Mouse (Mus musculus): ENCODE data around the gene Pde6c. TPM values are rescaled to one million over a fixed set of nuclear protein-coding genes. Genes with fewer than 3 reads are reported as not detected.

Pde6c gene
- total and polyA plus RNA-seq, 3 experiments: not detected

DNA sequence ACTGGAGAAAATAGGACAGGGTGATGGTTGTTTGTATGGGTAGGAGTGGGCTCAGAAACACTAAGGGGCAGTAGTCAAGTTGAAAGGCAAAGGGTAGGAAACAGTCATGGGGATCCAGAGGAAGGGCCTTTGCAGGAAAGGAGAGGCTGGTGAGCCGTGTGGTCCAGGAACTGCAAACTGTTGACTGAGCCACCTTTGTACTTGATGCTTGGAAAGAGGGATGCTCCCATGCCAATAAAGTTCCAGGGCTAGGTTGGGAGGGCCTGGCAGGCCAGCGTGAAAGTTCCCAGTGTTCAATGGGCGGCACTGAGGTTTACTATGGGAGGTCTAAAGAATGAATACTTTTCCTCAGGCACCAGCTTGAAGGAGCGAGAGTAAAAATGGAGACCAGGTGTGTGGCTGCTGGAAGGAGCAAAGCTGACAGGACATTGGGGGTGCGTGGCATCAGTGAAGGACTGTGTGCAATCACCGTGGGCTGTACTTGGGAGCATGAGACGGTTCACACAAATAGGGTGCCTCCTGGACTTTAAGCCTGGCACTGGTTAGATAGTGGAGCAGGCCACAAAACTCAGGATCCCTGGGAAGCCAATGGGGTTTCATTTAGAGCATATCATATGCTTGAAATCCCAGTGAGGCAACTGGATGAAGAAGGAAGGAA is 17.6 kb upstream of the Pde6c start:
- H3K27me3 ChIP-seq (ENCODE audit: insufficient read depth, low read length): peaks cover 7% of the 10 kb centered on the region
- H3K9me3 ChIP-seq (replicated peaks): no peaks in the 10 kb centered on the region
- no peak overlapping the region for H3K4me3 ChIP-seq (ENCODE audit: low read depth, low read length)
- DNase-seq (ENCODE audit: low spot score) (no peak), ATAC-seq (ENCODE audit: extremely low read depth, insufficient number of reproducible peaks, low FRiP score, poor library complexity, severe bottlenecking) (no peak)
- TF ChIP-seq CTCF (IDR thresholded peaks at IDR 0.05; ENCODE audit: low read depth, low read length): no peak
- TF ChIP-seq POLR2AphosphoS5 (IDR thresholded peaks at IDR 0.05; ENCODE audit: insufficient replicate concordance, low read depth, low read length): no peak
- no peaks in the 10 kb centered on the region for H3K36me3 ChIP-seq (replicated peaks)
- H3K4me1 ChIP-seq (ENCODE audit: insufficient read depth, low read depth, low read length): no peaks in the 10 kb centered on the region

DNA sequence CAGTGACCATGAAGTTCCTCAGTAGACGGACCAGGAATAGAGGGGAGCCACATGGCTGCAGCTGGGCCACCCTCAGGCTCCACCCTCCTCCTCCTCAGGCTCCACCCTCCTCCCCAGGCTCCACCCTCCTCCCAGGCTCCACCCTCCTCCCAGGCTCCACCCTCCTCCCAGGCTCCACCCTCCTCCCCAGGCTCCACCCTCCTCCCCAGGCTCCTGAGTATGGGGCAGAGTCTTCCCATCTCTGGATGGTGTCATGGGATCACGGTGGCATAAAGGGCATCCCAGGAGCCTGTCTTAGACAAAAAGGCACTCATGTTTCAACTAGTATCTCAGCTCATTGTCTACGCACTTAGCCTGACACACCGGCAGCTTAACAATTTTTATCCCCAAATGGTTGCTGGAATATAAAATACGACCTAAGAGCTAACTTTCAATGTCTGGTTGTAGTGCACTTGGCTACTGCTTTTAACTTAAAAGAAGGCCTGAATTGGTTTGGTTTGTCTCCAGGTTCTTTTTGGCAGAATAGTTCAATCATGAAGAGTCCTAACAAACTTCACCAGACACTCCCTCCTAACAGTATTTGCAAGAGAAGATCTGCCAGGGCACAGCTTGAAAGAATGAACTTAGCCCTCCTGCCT is 12.3 kb upstream of the Pde6c start:
- no peaks in the 10 kb centered on the region for H3K36me3 ChIP-seq (replicated peaks)
- TF ChIP-seq GATA2 (IDR thresholded peaks at IDR 0.05; ENCODE audit: borderline replicate concordance, low read depth, low read length): no peak
- no peak overlapping the region for H3K4me3 ChIP-seq (ENCODE audit: low read depth, low read length)
- no peaks in the 10 kb centered on the region for H3K4me1 ChIP-seq (ENCODE audit: insufficient read depth, low read depth, low read length)
- H3K27me3 ChIP-seq (ENCODE audit: insufficient read depth, low read length): peaks cover 18% of the 10 kb centered on the region
- ATAC-seq (ENCODE audit: extremely low read depth, insufficient number of reproducible peaks, low FRiP score, poor library complexity, severe bottlenecking) (no peak), DNase-seq (ENCODE audit: low spot score) (no peak)
- no peaks in the 10 kb centered on the region for H3K9me3 ChIP-seq (replicated peaks)

DNA sequence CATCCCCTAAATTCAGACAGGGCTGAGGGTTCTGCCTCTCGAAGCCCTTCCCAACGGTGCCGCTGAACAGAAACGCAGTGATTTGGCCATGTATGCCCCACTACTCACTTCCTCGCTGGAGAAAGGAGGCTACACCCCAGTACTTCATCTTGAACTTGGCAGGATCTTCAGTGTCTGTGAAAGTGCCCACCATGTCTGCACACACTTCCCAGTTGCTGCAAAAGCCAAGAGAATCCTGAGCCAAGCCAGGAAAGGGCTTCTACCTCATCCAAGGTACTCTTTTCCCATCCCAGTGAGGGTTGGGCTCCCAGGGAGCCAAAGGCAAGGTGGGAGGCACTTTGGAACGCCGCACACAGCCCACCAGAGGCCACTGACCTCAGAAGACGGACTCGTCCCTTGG is 8.7 kb upstream of the Pde6c start:
- TF ChIP-seq POLR2AphosphoS5 (IDR thresholded peaks at IDR 0.05; ENCODE audit: insufficient replicate concordance, low read depth, low read length): no peak
- no peak for TF ChIP-seq GATA1 (IDR thresholded peaks at IDR 0.05; ENCODE audit: borderline replicate concordance, low read length)
- no peak for TF ChIP-seq TAL1 (conservative IDR thresholded peaks at IDR 0.05; ENCODE audit: low read depth, low read length)
- TF ChIP-seq CTCF (IDR thresholded peaks at IDR 0.05; ENCODE audit: low read depth, low read length): no peak
- no peak for TF ChIP-seq GATA2 (IDR thresholded peaks at IDR 0.05; ENCODE audit: borderline replicate concordance, low read depth, low read length)
- ATAC-seq (ENCODE audit: extremely low read depth, insufficient number of reproducible peaks, low FRiP score, poor library complexity, severe bottlenecking) (no peak), DNase-seq (ENCODE audit: low spot score) (no peak)
- H3K36me3 ChIP-seq (replicated peaks): no peaks in the 10 kb centered on the region
- H3K4me3 ChIP-seq (ENCODE audit: low read depth, low read length): no peak overlapping the region
- no peaks in the 10 kb centered on the region for H3K9me3 ChIP-seq (replicated peaks)
- H3K27me3 ChIP-seq (ENCODE audit: insufficient read depth, low read length): peaks cover 13% of the 10 kb centered on the region; the same call in 1 of the 2 replicates
- H3K4me1 ChIP-seq (ENCODE audit: insufficient read depth, low read depth, low read length): no peaks in the 10 kb centered on the region

DNA sequence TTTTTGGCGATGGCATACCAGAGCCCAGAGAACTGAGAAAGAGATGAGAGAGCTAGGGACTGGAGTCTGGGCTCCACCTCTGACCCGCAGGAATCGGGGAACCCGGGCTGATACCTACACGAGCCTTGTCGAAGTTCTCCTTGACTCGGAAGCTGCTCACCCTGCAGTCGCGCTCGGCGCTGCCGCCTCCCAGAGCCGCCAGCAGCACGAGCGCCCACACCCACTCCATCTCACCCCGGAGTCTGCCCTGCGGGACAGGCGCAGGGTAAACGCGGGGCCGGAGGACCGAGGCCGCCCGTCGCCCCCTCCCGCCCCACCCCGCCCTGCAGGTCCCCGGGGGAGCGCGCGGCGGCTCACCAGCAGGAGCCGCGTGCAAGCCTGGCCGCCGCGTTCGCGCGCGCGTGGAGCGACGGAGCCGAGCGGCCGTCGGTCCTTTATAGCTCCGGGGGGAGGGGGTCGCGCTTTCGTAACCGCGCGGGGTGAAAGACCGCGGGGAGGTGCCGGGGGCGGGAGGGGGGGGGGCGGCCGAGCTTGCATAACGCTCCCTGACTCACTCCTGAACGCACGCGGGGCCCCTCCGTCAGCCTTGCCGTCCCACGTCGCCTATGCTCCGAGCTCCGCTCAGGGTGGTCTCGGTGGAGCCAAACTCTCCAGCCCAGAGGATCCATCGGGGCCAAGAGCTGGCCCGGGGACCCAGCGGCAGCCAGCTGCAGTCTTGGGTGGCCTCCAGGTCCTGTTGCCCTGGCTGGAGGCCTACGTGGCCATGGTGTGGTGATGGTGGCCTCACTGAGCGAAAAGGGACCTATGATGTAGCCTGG is 8.0 kb upstream of the Pde6c start:
- TF ChIP-seq TAL1 (conservative IDR thresholded peaks at IDR 0.05; ENCODE audit: low read depth, low read length): no peak
- no peak for TF ChIP-seq CTCF (IDR thresholded peaks at IDR 0.05; ENCODE audit: low read depth, low read length)
- TF ChIP-seq POLR2AphosphoS5 (IDR thresholded peaks at IDR 0.05; ENCODE audit: insufficient replicate concordance, low read depth, low read length): no peak
- no peak for TF ChIP-seq GATA2 (IDR thresholded peaks at IDR 0.05; ENCODE audit: borderline replicate concordance, low read depth, low read length)
- no peak for TF ChIP-seq GATA1 (IDR thresholded peaks at IDR 0.05; ENCODE audit: borderline replicate concordance, low read length)
- no peak overlapping the region for H3K4me3 ChIP-seq (ENCODE audit: low read depth, low read length)
- ATAC-seq (ENCODE audit: extremely low read depth, insufficient number of reproducible peaks, low FRiP score, poor library complexity, severe bottlenecking) (no peak), DNase-seq (ENCODE audit: low spot score) (no peak)
- no peaks in the 10 kb centered on the region for H3K9me3 ChIP-seq (replicated peaks)
- peaks cover 13% of the 10 kb centered on the region; the same call in 1 of the 2 replicates for H3K27me3 ChIP-seq (ENCODE audit: insufficient read depth, low read length)
- H3K36me3 ChIP-seq (replicated peaks): no peaks in the 10 kb centered on the region
- H3K4me1 ChIP-seq (ENCODE audit: insufficient read depth, low read depth, low read length): no peaks in the 10 kb centered on the region

DNA sequence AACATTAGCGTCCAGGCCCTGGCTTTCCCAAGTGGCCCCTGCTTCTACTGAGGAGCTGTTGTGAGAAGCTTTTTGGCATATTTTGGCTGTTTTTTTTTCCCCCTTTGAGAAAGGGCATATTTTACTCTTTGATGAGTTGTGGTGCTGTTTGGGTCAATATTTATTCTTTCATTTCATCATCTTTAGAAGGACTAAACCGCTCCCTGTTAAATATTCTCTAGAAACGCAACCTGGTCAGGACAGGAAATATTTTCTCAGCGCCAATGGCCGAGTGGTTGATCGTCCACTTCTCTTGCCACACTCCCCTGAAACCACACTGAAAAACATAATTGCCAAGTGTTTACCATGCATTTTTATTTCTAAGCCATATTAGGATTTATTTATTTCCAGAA is 7.4 kb upstream of the Pde6c start, which contains the start of gene Rbp4:
Rbp4 (minus strand) TSS at position 63 of the 392 bp plus-strand sequence.
- no peaks in the 10 kb centered on the region for H3K9me3 ChIP-seq (replicated peaks)
- no peak for DNase-seq (ENCODE audit: low spot score)
- TF ChIP-seq TAL1 (conservative IDR thresholded peaks at IDR 0.05; ENCODE audit: low read depth, low read length) (no peak), GATA2 (IDR thresholded peaks at IDR 0.05; ENCODE audit: borderline replicate concordance, low read depth, low read length) (no peak), GATA1 (IDR thresholded peaks at IDR 0.05; ENCODE audit: borderline replicate concordance, low read length) (no peak), POLR2AphosphoS5 (IDR thresholded peaks at IDR 0.05; ENCODE audit: insufficient replicate concordance, low read depth, low read length) (no peak), CTCF (IDR thresholded peaks at IDR 0.05; ENCODE audit: low read depth, low read length) (no peak)
- no peak within 1 kb of the TSS for H3K4me3 ChIP-seq (ENCODE audit: low read depth, low read length)
- peaks cover 13% of the 10 kb centered on the region; the same call in 1 of the 2 replicates for H3K27me3 ChIP-seq (ENCODE audit: insufficient read depth, low read length)
- H3K36me3 ChIP-seq (replicated peaks): no peaks in the 10 kb centered on the region
- no peaks in the 10 kb centered on the region for H3K4me1 ChIP-seq (ENCODE audit: insufficient read depth, low read depth, low read length)
- ATAC-seq (ENCODE audit: extremely low read depth, insufficient number of reproducible peaks, low FRiP score, poor library complexity, severe bottlenecking): no peak

DNA sequence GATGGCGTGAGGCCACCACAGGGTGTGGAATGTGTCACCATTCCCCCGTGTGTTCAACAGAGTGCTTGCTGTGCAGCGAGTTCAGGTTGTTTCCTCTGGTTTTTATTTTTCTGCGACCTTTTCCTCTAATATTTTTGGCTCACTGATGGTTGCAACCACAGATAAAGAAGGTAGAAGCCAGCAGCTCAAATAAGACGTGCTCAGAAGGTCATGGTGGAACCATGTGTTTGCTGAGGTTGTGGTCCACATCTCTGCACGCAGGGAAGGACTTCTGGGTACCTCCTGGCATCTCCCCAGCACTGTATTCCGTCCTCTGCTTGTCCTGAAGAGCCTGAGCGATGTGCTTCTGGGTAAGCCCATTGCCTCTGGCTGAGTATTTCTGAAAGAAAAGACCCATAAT is 5.9 kb upstream of the Pde6c start:
- TF ChIP-seq TAL1 (conservative IDR thresholded peaks at IDR 0.05; ENCODE audit: low read depth, low read length) (no peak), GATA2 (IDR thresholded peaks at IDR 0.05; ENCODE audit: borderline replicate concordance, low read depth, low read length) (no peak), GATA1 (IDR thresholded peaks at IDR 0.05; ENCODE audit: borderline replicate concordance, low read length) (no peak), POLR2AphosphoS5 (IDR thresholded peaks at IDR 0.05; ENCODE audit: insufficient replicate concordance, low read depth, low read length) (no peak), CTCF (IDR thresholded peaks at IDR 0.05; ENCODE audit: low read depth, low read length) (no peak)
- H3K4me3 ChIP-seq (ENCODE audit: low read depth, low read length): no peak overlapping the region
- no peaks in the 10 kb centered on the region for H3K4me1 ChIP-seq (ENCODE audit: insufficient read depth, low read depth, low read length)
- H3K9me3 ChIP-seq (replicated peaks): no peaks in the 10 kb centered on the region
- H3K36me3 ChIP-seq (replicated peaks): no peaks in the 10 kb centered on the region
- peaks cover 13% of the 10 kb centered on the region; the same call in 1 of the 2 replicates for H3K27me3 ChIP-seq (ENCODE audit: insufficient read depth, low read length)
- ATAC-seq (ENCODE audit: extremely low read depth, insufficient number of reproducible peaks, low FRiP score, poor library complexity, severe bottlenecking) (no peak), DNase-seq (ENCODE audit: low spot score) (no peak)
